Mouse (Mus musculus): ENCODE measurements at regions not wholly inside any gene's neighbourhood (a gene's known extent, or its start where the extent isn't known, plus 50 kb on each side); places are given as distances from the start of the nearest gene placed in this dataset.

DNA sequence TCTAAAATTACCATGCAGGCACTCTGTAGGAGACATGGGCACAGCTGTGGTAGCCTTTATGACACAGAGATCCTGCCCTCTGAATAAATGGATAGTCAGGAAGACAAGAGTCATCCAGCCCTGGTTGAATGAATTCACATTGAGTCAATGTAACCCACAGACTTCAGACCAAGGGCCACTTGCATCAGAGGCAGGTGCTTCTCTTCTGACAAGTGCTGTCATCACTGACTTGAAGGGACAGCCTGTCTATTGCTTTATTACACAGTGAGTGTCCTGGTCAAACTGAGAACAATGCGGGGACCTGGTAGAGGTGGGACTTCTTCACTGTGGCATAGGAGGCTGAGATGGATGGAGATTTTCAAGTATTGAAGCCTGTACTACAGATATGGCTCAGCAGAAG, 230.1 kb downstream of the Lyplal1 start:
- TF ChIP-seq ZC3H11A (IDR thresholded peaks at IDR 0.05; ENCODE audit: borderline replicate concordance, low read depth, low read length) (no peak), CHD2 (IDR thresholded peaks at IDR 0.05; ENCODE audit: low read depth, low read length) (no peak), MAFK (IDR thresholded peaks at IDR 0.05; ENCODE audit: insufficient read depth, low read depth, low read length) (no peak)
